Mouse (Mus musculus) heart, adult 2 months (tissue): ENCODE measurements at regions not wholly inside any gene's neighbourhood (a gene's known extent, or its start where the extent isn't known, plus 50 kb on each side); places are given as distances from the start of the nearest gene placed in this dataset.

Experiments
- CTCF ChIP-seq: fragments of 200-600 bp; IDR thresholded peaks from 2 replicates; pipeline ENCODE4 v1.8.1; 2022; ENCODE audit warnings: antibody characterized with exemption, mild to moderate bottlenecking, moderate library complexity
- EP300 ChIP-seq: fragments of 200-500 bp; IDR thresholded peaks from 2 replicates; pipeline ENCODE4 v1.6.1; 2011; ENCODE audit warnings: low read depth, low read length, control low read depth; ENCODE audit not compliant: insufficient read depth

- no peak for TF ChIP-seq EP300
- TF ChIP-seq CTCF: no peak
Observed at GRCm38 (mm10) chrX:162291234-162291633, 131.7 kb upstream of the Nhs start.
